Mouse (Mus musculus): ENCODE results near the gene Robo4. TPM values are rescaled to one million over a fixed set of nuclear protein-coding genes. Genes with fewer than 3 reads are reported as not detected.

Robo4 gene
- total and polyA plus RNA-seq, 3 experiments: not detected

DNA sequence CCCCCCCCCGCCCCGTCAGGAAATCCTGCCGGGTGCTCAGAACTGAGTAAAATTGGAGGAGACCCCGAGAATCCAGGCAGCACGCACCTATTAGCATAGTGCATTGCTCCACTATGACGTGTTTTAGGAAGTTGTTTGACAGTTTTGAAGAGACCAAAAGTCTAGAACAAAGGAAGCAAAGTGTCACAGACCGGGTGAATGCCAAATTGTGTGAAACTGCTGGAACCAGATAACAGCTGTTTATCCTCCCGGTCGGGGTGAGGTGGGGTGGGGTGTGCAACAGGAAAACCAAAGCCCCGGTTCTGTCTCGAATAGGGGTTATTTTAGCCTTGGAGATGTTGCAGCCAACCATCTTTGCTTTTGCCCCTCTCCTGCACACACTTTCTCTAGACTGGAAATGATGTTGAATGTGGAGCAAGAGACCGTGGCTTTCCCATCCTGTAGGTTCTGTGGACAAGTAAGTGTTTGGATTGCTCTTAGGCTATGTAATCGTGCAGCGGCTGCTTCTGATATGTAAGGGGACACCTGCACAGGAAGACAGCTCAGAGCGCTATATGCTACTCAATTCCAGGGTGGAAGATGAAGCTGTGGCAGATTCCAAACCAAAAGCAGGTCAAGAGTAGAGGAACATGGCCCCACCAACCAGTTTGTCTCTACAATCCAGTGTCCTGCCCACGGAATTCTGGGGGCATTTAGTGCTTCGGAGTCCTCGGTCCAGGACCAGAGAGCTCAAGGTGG is 32.3 kb downstream of the Robo4 start:
- peak; percentile 50 for DNase-seq (ENCODE audit: low read depth, low spot score)
- Histone ChIP-seq H3K27me3 (ENCODE audit: control insufficient read depth in 1 of 2, insufficient read depth in 2 of 2, low read length in 2 of 2) (no peaks in the 10 kb centered on the region; a peak in 1 of 4 replicates), H3K27ac (ENCODE audit: control insufficient read depth, low read depth, low read length) (no peak overlapping the region), H3K79me2 (ENCODE audit: control insufficient read depth, insufficient read depth, low read length, poor library complexity) (no peaks in the 10 kb centered on the region), H3K36me3 (ENCODE audit: control insufficient read depth in 1 of 2, insufficient read depth in 2 of 2, low read length in 2 of 2) (no peaks in the 10 kb centered on the region), H3K4me1 (ENCODE audit: control insufficient read depth in 1 of 2, insufficient read depth in 2 of 2, low read length in 2 of 2) (no peaks in the 10 kb centered on the region), H3K4me3 (ENCODE audit: control insufficient read depth in 1 of 2, insufficient read depth in 1 of 2, low read depth in 2 of 2, low read length in 2 of 2) (no peak overlapping the region), H3K9me3 (replicated peaks; ENCODE audit: insufficient read depth, low read length) (no peaks in the 10 kb centered on the region), H3K9ac (ENCODE audit: control insufficient read depth, low read depth, low read length, poor library complexity, severe bottlenecking) (no peak overlapping the region)
- TF ChIP-seq UBTF (IDR thresholded peaks at IDR 0.05; ENCODE audit: borderline replicate concordance, insufficient read depth, low read depth, low read length): no peak

DNA sequence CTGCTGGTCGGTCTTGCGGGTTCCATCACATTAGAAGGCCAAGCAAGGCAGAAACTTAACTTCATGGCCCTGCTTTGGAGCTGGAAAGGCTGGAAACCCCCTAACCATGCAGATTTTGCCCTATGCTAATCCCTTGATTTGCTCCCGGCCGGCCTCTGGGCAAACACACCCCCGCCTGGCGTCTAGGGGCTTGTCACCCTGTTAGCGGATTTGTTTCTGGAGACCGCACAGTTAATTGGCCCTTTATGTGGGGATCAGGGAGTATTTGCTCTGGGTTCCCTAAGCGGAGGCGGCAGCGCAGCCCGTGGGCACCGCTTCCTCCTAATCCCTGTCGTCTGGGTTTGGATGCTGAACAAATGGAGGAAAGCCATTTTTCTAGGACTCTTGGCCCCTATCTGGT is 33.2 kb downstream of the Robo4 start:
- Histone ChIP-seq H3K27me3 (ENCODE audit: control insufficient read depth in 1 of 2, insufficient read depth in 2 of 2, low read length in 2 of 2) (peaks cover 0 to 3% of the 10 kb centered on the region in 2 experiments; a peak in 3 of 4 replicates), H3K9ac (ENCODE audit: control insufficient read depth, low read depth, low read length, poor library complexity, severe bottlenecking) (no peak overlapping the region), H3K9me3 (replicated peaks; ENCODE audit: insufficient read depth, low read length) (no peaks in the 10 kb centered on the region), H3K4me1 (ENCODE audit: control insufficient read depth in 1 of 2, insufficient read depth in 2 of 2, low read length in 2 of 2) (no peaks in the 10 kb centered on the region), H3K79me2 (ENCODE audit: control insufficient read depth, insufficient read depth, low read length, poor library complexity) (no peaks in the 10 kb centered on the region), H3K27ac (ENCODE audit: control insufficient read depth, low read depth, low read length) (no peak overlapping the region), H3K4me3 (ENCODE audit: control insufficient read depth in 1 of 2, insufficient read depth in 1 of 2, low read depth in 2 of 2, low read length in 2 of 2) (no peak overlapping the region), H3K36me3 (ENCODE audit: control insufficient read depth in 1 of 2, insufficient read depth in 2 of 2, low read length in 2 of 2) (no peaks in the 10 kb centered on the region)
- TF ChIP-seq RAD21 (IDR thresholded peaks at IDR 0.05; ENCODE audit: low read depth, low read length) (no peak), ZNF384 (IDR thresholded peaks at IDR 0.05; ENCODE audit: low read depth, low read length) (no peak), TBP (IDR thresholded peaks at IDR 0.05; ENCODE audit: low read depth, low read length) (no peak), CTCF (IDR thresholded peaks at IDR 0.05 in 2 of 3, conservative IDR thresholded peaks at IDR 0.05 in 1 of 3; ENCODE audit: control insufficient read depth in 1 of 3, insufficient read depth in 1 of 3, low read depth in 2 of 3, low read length in 3 of 3, poor library complexity in 1 of 3, severe bottlenecking in 1 of 3) (no peak), TCF12 (IDR thresholded peaks at IDR 0.05; ENCODE audit: low read depth, low read length) (no peak), ZMIZ1 (IDR thresholded peaks at IDR 0.05; ENCODE audit: low read depth, low read length) (no peak), TAL1 (IDR thresholded peaks at IDR 0.05; ENCODE audit: low read length) (no peak), MEF2A (IDR thresholded peaks at IDR 0.05; ENCODE audit: extremely low read depth, insufficient replicate concordance, low read depth, low read length, poor library complexity, severe bottlenecking) (no peak), ELF1 (IDR thresholded peaks at IDR 0.05; ENCODE audit: low read depth, low read length) (no peak)
- DNase-seq (ENCODE audit: low read depth, low spot score): no peak

DNA sequence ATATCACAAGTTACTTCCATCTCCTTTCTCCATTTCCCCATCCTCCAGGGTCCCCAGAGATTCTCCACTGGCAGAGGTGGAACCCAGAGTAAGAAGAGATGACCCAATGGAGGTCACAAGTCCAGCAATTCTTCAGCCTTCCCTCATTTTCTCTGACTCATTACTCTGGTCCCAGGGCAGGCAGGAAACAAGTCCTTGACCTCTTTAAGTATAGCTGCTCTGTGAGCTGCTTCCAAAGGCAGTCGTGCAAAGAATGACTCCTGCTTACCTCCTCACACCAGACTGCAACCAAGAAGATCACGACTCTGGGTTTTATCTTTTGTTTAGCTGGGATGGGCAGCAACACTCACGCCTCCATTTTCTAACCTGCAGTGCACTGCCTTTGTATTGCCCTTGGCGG is 33.9 kb downstream of the Robo4 start:
- Histone ChIP-seq H3K9me3 (replicated peaks; ENCODE audit: insufficient read depth, low read length) (no peaks in the 10 kb centered on the region), H3K9ac (ENCODE audit: control insufficient read depth, low read depth, low read length, poor library complexity, severe bottlenecking) (no peak overlapping the region), H3K27me3 (ENCODE audit: control insufficient read depth in 1 of 2, insufficient read depth in 2 of 2, low read length in 2 of 2) (peaks cover 0 to 3% of the 10 kb centered on the region in 2 experiments; a peak in 3 of 4 replicates), H3K36me3 (ENCODE audit: control insufficient read depth in 1 of 2, insufficient read depth in 2 of 2, low read length in 2 of 2) (no peaks in the 10 kb centered on the region), H3K79me2 (ENCODE audit: control insufficient read depth, insufficient read depth, low read length, poor library complexity) (no peaks in the 10 kb centered on the region), H3K4me3 (ENCODE audit: control insufficient read depth in 1 of 2, insufficient read depth in 1 of 2, low read depth in 2 of 2, low read length in 2 of 2) (no peak overlapping the region), H3K4me1 (ENCODE audit: control insufficient read depth in 1 of 2, insufficient read depth in 2 of 2, low read length in 2 of 2) (no peaks in the 10 kb centered on the region), H3K27ac (ENCODE audit: control insufficient read depth, low read depth, low read length) (no peak overlapping the region)
- no peak for DNase-seq (ENCODE audit: low read depth, low spot score)
- TF ChIP-seq TBP (IDR thresholded peaks at IDR 0.05; ENCODE audit: low read depth, low read length) (no peak), CTCF (IDR thresholded peaks at IDR 0.05 in 2 of 3, conservative IDR thresholded peaks at IDR 0.05 in 1 of 3; ENCODE audit: control insufficient read depth in 1 of 3, insufficient read depth in 1 of 3, low read depth in 2 of 3, low read length in 3 of 3, poor library complexity in 1 of 3, severe bottlenecking in 1 of 3) (no peak), BHLHE40 (IDR thresholded peaks at IDR 0.05; ENCODE audit: borderline replicate concordance, low read depth, low read length) (no peak), TAL1 (IDR thresholded peaks at IDR 0.05; ENCODE audit: low read length) (no peak), HCFC1 (IDR thresholded peaks at IDR 0.05; ENCODE audit: low read depth, low read length) (no peak), KAT2A (conservative IDR thresholded peaks at IDR 0.05; ENCODE audit: low read depth, low read length) (no peak), POLR2A (IDR thresholded peaks at IDR 0.05; ENCODE audit: control insufficient read depth in 1 of 2, insufficient read depth in 1 of 2, low read depth in 1 of 2, low read length in 2 of 2, poor library complexity in 1 of 2) (no peak), RAD21 (IDR thresholded peaks at IDR 0.05; ENCODE audit: low read depth, low read length) (no peak), USF1 (IDR thresholded peaks at IDR 0.05; ENCODE audit: low read depth, low read length) (no peak), SMC3 (IDR thresholded peaks at IDR 0.05; ENCODE audit: low read depth, low read length) (no peak), RCOR1 (IDR thresholded peaks at IDR 0.05; ENCODE audit: low read depth, low read length) (no peak), GATA1 (IDR thresholded peaks at IDR 0.05; ENCODE audit: low read depth, low read length) (no peak)

Measured in MEL (cell line).